Mouse (Mus musculus) adrenal gland, adult 8-10 months (tissue): ENCODE data around the gene Arhgef1. TPM values are rescaled to one million over a fixed set of nuclear protein-coding genes. Genes with fewer than 3 reads are reported as not detected.
A peak's percentile ranks its signal among the peaks of the same experiment; 100 is the strongest.
"Not testable (repeated sequence)": the region's sequence is repeated elsewhere in the genome, so short reads cannot be mapped to it uniquely, and the experiment has no call there.

ENCODE experiments used
- DNase-seq: peaks from one replicate; pipeline ENCODE4 v3.0.0; 2022
- total RNA-seq, 4 experiments: library from RNA; stranded (reverse); gene quantifications; 2 replicates each; pipeline ENCODE4 v1.2.4; 2022

The Arhgef1 gene
- total RNA-seq, 4 experiments from 2014 or later = 70.6 to 172 (median 113) TPM

DNA sequence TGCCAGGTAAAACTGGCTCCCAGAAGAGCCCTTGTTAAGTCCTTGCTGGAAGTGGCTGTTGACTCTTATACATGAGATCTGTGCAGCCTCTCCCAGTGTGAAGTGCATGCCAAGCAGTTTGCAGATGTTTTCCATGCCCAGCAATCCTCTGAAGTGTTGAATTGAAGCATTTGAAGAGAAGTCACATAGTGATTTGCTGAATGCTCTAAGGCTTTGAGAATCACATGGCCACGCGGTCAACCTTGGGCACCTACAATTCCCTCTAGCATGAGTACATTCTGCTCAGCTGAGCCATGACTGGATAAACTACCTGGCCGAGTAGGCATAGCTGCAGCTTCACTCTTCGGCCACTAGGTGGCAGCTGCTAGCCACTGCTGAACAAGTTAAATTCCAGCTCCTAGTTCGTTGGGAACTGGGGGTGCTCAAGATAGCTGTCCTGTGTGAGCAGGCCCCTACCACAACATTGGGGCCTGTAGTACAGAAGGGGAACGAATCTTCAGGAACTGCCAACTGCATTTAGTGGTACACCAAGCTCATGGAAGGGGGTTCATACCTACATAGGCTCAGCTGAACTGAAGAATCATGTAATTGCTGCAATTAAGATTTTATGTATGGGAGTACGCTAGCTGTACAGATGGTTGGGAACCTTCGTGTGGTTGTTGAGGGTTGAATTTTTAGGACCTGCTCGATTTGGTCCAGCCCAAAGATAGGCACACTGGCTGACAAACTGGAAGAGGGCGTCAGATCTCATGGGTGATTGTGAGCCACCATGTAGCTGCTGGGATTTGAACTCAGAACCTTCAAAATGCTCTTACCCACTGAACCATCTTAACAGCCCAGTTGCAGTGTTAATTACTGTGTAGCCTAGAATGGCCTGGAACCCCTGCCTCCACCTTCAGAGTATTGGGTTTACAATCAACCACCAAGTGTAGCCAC lies 12.2 kb upstream of the Arhgef1 start:
- peak; percentile 52 for DNase-seq

- no peak for DNase-seq
Measured at GRCm38 (mm10) chr7:24891241-24892124, 11.2 kb upstream of the Arhgef1 start.

GRCm38 (mm10) chr7:24892125-24892583 lies 10.6 kb upstream of the Arhgef1 start:
- DNase-seq = no peak

DNA sequence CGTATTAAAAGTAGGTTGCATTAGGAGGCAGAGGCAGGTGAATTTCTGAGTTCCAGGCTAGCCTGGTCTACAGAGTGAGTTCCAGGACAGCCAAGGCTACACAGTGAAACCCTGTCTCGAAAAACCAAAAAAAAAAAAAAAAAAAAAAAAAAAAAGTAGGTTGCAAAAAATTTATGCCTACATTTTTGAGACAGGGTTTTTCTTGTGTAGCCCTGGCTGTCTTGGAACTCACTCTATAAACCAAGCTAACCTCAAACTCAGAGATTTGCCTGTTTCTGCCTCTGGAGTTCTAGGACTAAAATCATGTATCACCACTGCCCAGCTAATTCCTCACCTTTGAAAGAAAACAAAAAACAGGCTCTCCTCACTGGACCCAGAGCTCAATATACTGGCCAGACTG lies 7.0 kb upstream of the Arhgef1 start:
- not testable (repeated sequence) for DNase-seq

DNA sequence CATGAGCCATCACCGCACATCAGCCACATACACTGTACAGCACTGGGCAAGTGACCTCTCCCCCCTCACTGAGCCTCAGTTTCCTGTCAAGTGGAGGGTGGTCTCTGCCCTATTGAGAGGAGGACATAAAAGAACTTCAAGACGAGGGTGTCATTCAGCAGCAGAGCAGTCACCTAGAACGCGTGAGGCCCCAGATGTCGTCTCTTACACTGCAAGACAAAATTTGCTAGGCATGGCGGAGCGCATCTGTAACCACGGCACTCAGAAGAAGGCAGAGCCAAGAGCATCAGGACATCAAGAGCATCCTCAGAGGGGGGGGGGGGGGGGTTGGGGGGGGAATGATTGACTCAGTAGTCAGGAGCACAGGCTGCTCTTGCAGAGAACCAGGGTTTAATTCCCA lies 6.4 kb upstream of the Arhgef1 start:
- DNase-seq = no peak

DNA sequence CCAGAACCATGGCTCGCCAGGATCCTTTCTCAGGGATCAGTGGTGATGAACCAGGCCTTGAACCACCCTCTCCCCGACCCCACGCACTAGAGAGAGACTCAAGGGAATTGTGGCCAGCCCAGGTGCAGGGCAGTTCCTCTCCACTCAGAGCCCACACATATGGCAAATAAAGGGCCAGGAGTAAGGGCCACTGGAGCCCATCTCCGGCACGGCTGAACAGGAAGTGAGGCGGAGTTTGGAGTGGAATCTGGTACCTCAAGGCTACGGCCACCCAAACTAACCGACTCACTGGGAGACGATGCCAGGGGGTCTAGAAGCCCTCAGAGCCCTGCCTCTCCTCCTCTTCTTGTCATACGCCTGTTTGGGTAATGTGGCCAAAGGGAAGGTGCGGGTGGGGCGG lies 5.5 kb upstream of the Arhgef1 start, which contains the start of gene Cd79a:
Gene Cd79a, plus strand, starts transcription at position 158 of the 400 bp plus-strand sequence.
- no peak for DNase-seq

DNA sequence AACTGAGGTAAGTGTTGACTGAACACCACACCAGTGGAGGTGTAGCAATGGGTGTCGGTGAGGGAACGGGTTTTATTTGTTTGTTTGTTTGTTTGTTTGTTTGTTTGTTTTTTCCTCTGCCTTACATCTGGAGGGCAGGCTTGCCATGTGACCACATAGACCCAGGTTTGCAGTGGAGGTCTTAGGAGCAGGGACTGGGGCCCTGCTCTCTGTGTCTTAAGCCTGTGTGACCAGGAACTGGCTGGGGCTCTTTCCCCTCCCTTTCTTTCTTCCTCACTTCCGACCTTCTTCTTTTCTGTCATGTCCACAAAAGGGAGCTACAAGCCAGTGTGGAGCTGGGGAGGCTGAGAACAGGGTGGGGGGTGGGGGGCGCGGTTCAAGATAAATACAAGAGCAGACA lies 4.8 kb upstream of the Arhgef1 start:
- no peak for DNase-seq

GRCm38 (mm10) chr7:24901114-24901513 lies 1.6 kb upstream of the Arhgef1 start:
- no peak for DNase-seq

- DNase-seq = no peak
Measured at GRCm38 (mm10) chr7:24901842-24902241, 870 bp upstream of the Arhgef1 start.

GRCm38 (mm10) chr7:24902264-24902629 lies 465 bp upstream of the Arhgef1 start:
- DNase-seq = no peak

DNA sequence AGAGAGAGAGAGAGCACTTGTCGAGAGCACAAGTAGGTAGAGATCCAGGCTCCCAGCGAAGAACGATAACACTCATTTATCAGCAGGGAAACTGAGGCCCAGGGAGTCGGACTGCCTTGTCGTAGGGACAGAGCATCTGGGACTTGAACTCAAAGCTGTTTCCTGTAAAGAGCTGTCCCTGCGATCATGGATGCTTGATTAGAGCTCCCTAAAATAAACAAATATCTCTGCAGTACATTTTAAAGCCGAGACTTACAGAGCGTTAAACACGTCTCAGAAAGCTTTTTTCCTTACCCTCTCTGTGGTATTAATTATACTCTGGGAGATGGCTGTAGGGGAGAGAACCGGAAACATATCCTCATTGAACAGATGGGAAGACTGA lies 723 bp downstream of the Arhgef1 start:
- DNase-seq = no peak

- DNase-seq = peak; percentile 97
Measured at GRCm38 (mm10) chr7:24904070-24904483, 1.4 kb downstream of the Arhgef1 start.

DNA sequence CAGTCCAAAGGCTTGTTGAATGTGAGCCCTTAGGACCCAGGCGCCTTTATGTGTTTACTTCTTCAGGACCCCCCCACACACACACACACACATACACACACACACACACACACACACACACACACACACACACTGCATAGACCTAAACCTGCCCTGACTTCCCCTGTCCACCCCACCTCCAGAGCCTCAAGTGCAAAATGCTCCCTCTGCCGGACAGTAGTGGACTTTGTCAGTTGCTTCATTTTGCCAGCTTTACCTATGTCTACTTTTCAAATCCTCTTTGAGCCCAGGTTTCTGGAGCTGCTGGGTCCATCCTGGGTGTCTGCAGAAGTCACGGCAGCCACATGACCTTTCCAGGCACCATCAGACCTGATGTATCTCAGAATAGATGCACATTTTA lies 2.2 kb downstream of the Arhgef1 start:
- no peak for DNase-seq

- DNase-seq = no peak
Measured at GRCm38 (mm10) chr7:24906551-24906950, 3.8 kb downstream of the Arhgef1 start.

GRCm38 (mm10) chr7:24907211-24907748 lies 4.6 kb downstream of the Arhgef1 start:
- no peak for DNase-seq

- DNase-seq = no peak
Measured at GRCm38 (mm10) chr7:24912480-24912879, 9.8 kb downstream of the Arhgef1 start.

DNA sequence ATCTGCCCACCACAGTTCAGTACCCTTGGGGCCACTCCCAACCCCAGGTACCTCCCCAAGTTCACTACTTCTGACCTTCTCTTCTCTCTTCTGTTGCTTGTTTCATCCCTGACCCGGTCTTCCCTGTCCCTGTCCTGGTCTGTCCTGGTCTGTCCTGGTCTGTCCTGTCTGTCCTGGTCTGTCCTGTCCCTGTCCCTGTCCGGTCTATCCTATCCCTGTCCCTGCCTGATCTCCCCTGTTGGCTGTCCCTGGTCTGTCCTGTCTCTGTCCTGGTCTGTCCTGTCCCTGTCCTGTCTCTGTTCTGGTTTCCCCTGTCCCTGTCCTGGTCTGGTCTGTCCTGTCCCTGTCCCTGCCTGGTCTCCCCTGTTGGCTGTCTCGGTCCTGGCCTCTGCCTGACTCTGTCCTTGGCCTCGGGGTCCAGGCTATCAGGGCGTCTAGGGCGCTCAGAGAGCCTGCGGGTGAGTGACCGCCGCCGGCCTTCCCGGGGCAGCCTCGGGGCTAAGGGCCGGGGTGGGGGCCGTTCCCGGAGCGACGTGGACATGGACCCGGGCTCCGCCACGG lies 16.1 kb downstream of the Arhgef1 start:
- no peak for DNase-seq

DNA sequence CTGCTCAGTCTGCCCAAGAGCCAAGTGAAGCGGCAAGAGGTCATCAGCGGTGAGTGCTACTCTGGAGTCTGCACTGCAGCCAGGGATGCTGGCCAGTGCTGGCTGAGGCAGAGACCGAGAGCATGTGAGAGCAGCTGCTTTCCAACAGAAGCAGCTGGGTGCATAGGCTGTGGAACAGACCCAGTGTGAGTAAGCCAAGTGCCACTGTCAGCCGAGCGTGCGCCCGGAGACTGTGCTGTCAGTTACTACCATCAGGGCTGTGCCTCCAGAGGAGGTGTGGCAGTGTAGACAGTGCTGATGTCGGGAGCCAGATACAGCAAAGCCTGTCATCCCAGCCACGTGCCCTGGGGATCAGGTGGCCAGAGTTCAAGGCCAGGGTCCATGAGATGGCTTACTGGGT lies 17.0 kb downstream of the Arhgef1 start:
- DNase-seq = no peak

DNA sequence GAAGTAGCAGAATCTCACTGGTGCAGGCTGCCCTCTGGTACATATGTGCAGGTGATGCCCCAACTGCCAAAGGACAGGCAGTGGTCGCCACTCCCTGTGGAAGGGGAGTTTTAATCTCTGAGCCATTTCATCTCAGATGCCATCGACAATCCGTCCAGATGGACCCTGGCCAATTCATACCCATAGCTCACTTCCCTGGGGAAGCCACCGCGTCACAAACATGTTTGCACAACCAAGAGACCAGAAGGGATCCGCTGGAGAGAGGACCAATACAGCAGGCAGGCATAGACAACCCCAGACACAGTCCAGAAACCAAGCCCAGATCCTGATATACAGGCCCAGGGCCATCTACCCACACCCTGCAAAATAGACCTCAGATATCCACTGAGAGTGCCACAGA lies 27.8 kb downstream of the Arhgef1 start:
- no peak for DNase-seq

DNA sequence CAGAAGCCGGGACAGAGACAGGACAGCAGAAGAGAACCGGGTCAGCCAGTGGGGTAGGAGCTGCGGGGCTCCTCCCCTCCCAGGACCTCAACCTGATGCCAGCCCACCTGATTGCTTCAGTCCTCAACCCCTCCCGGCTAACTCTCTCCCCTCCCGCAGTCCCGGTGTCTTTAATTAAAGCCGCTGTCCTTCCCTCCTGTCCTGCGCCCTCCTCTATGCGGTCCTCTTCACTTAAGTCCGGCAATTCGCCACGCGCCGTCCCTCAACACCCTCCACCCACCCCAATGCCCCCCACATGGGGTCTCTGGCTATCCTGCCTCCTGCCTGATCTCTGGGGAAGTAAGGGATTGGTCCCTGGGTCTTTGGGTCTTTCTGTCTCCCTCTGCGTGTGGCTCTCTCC lies 28.9 kb downstream of the Arhgef1 start:
- no peak for DNase-seq

GRCm38 (mm10) chr7:24943641-24944040 lies 40.9 kb downstream of the Arhgef1 start:
- no peak for DNase-seq

GRCm38 (mm10) chr7:24944257-24944950 lies 41.7 kb downstream of the Arhgef1 start, which contains the start of gene Gm4881:
Gene Gm4881, minus strand, starts transcription at chr7:24944494.
- no peak for DNase-seq
